Mouse (Mus musculus) liver, embryonic 13.5 days (tissue): ENCODE results near the gene Bcl2a1b. TPM values are rescaled to one million over a fixed set of nuclear protein-coding genes. Genes with fewer than 3 reads are reported as not detected.

ENCODE experiments used
- ATAC-seq: fragments of 200-750 bp; cut with Nextera tagmentation; 2 replicates; pipeline ENCODE4 v1.8.0; 2017; ENCODE audit warnings: low read depth, mild to moderate bottlenecking, moderate number of reproducible peaks, moderate library complexity
- DNase-seq: peaks from one replicate; pipeline ENCODE4 v3.0.0; 2022
- H3K27ac ChIP-seq: fragments of 300-500 bp; sonication (generic); 2 replicates; pipeline ENCODE4 v1.5.1; 2015; ENCODE audit warnings: moderate library complexity, mild to moderate bottlenecking, inconsistent platforms
- H3K27me3 ChIP-seq: fragments of 300-500 bp; sonication (generic); 2 replicates; pipeline ENCODE4 v1.6.1; 2015; ENCODE audit warnings: mild to moderate bottlenecking, inconsistent platforms
- H3K36me3 ChIP-seq: fragments of 300-500 bp; sonication (generic); 2 replicates; pipeline ENCODE4 v1.6.1; 2015; ENCODE audit warnings: mild to moderate bottlenecking, inconsistent platforms
- H3K4me1 ChIP-seq: fragments of 300-500 bp; sonication (generic); replicated peaks from 2 replicates; pipeline ENCODE4 v1.6.1; 2015; ENCODE audit warnings: inconsistent platforms
- H3K4me2 ChIP-seq: fragments of 300-500 bp; sonication (generic); 2 replicates; pipeline ENCODE4 v1.6.1; 2015; ENCODE audit warnings: inconsistent platforms, mild to moderate bottlenecking, moderate library complexity
- H3K4me3 ChIP-seq: fragments of 300-500 bp; sonication (generic); replicated peaks from 2 replicates; pipeline ENCODE4 v1.5.1; 2015; ENCODE audit warnings: mild to moderate bottlenecking, inconsistent platforms
- H3K9ac ChIP-seq: fragments of 300-500 bp; sonication (generic); 2 replicates; pipeline ENCODE4 v1.6.1; 2015; ENCODE audit warnings: mild to moderate bottlenecking, inconsistent platforms
- H3K9me3 ChIP-seq: fragments of 300-500 bp; sonication (generic); replicated peaks from 2 replicates; pipeline ENCODE4 v1.6.1; 2016; ENCODE audit warnings: inconsistent platforms
- WGBS: fragments of 180-500 bp; shearing (Covaris S2); methylation state at CpG from one replicate; pipeline ENCODE4 v1.1.7; 2015; ENCODE audit not compliant: insufficient replicate concordance; 5-methylcytosine and 5-hydroxymethylcytosine counted together
- polyA plus RNA-seq: library from polyadenylated mRNA; unstranded; fragments of >200 nt; fragmentation: Nextera tagmentation; extraction: Ambion mirVana; gene quantifications from 2 replicates; pipeline ENCODE4 v1.2.1, GENCODE M21; 2015

Bcl2a1b gene
- polyA plus RNA-seq, 1 experiment from 2014 or later = 1.2 TPM

- ATAC-seq (no peak), DNase-seq (no peak)
- Histone ChIP-seq H3K9ac (no peak overlapping the region), H3K4me3 (no peak overlapping the region), H3K9me3 (no peaks in the 10 kb centered on the region), H3K36me3 (no peaks in the 10 kb centered on the region), H3K4me1 (no peaks in the 10 kb centered on the region), H3K27ac (no peak overlapping the region), H3K27me3 (no peaks in the 10 kb centered on the region), H3K4me2 (no peak overlapping the region)
- 49% methylated on average over 2 of the region's 2 CpGs for WGBS
Measured at GRCm38 (mm10) chr9:89253400-89253799, 54.4 kb downstream of the Bcl2a1b start.

- no peak for ATAC-seq
- WGBS = 24% methylated on average over 12 of the region's 12 CpGs
- Histone ChIP-seq H3K27ac (no peak overlapping the region), H3K9me3 (no peaks in the 10 kb centered on the region), H3K4me2 (no peak overlapping the region), H3K9ac (no peak overlapping the region), H3K36me3 (no peaks in the 10 kb centered on the region), H3K4me1 (no peaks in the 10 kb centered on the region), H3K27me3 (no peaks in the 10 kb centered on the region), H3K4me3 (no peak overlapping the region)
- no peak for DNase-seq
Measured at GRCm38 (mm10) chr9:89256556-89257335, 57.7 kb downstream of the Bcl2a1b start.

Other genes with a start within 250 kb of the Bcl2a1b start
- 0.15 and 0.72 TPM in 2 replicates for gene Bcl2a1a, start 242.3 kb upstream of the Bcl2a1b start, polyA plus RNA-seq
- not detected in 2 replicates for gene Trim43b, start 106.4 kb upstream of the Bcl2a1b start, polyA plus RNA-seq
- gene Gm29094, start 170 bp downstream of the Bcl2a1b start, polyA plus RNA-seq = not detected in 2 replicates
- 14.0 and 15.1 TPM in 2 replicates for gene Mthfs, start 11.5 kb downstream of the Bcl2a1b start, polyA plus RNA-seq